In the genomic region with DNA sequence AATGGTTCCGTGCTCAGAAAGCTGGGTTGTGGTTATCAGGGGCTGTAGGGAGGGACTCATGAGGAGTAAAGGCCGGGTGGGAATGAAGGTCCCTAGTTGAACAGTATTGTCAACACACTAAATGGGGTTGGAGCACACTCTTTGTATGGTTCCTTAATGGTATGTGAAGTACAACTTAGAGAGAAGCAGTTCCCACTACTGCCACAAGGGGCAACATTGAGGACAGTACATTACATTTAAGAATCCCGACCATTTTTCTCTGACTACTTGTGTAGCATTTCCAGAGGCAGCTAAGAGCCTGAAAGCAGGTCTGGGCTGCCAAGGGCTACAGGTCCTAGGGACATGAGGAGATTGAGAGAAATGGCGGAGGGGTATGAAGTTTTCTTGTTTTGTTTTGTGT, we compare ENCODE assay signal across 1 mouse cellular context.
A peak's percentile ranks its signal among the peaks of the same experiment; 100 is the strongest.
TF ChIP-seq lines count a peak whose summit lies in the region.

No protein-coding gene starts in this region.

TF ChIP-seq in MEL, 35 proteins besides CTCF, POLR2A, EP300 and RAD21:
- TF ChIP-seq NELFE (IDR thresholded peaks at IDR 0.05; ENCODE audit: low read depth, low read length) (0 out of 2 replicates have a peak, but pooled peaks have one; percentile 18), SMC3 (IDR thresholded peaks at IDR 0.05; ENCODE audit: low read depth, low read length) (peak; percentile 29; the same call in 1 of the 2 replicates), USF1 (IDR thresholded peaks at IDR 0.05; ENCODE audit: low read depth, low read length) (no peak), BHLHE40 (IDR thresholded peaks at IDR 0.05; ENCODE audit: borderline replicate concordance, low read depth, low read length) (no peak), RCOR1 (IDR thresholded peaks at IDR 0.05; ENCODE audit: low read depth, low read length) (no peak), ZC3H11A (IDR thresholded peaks at IDR 0.05; ENCODE audit: low read depth, low read length) (no peak), E2F4 (IDR thresholded peaks at IDR 0.05; ENCODE audit: borderline replicate concordance, low read depth, low read length) (no peak), JUND (IDR thresholded peaks at IDR 0.05; ENCODE audit: low read depth, low read length) (0 out of 2 replicates have a peak, but pooled peaks have one; percentile 48), MAX (IDR thresholded peaks at IDR 0.05; ENCODE audit: low read length) (no peak)
